Mouse (Mus musculus) heart, embryonic 11.5 days (tissue): ENCODE results near the gene Ptbp3. TPM values are rescaled to one million over a fixed set of nuclear protein-coding genes. Genes with fewer than 3 reads are reported as not detected.
A peak's percentile ranks its signal among the peaks of the same experiment; 100 is the strongest.
"Not testable (repeated sequence)": the region's sequence is repeated elsewhere in the genome, so short reads cannot be mapped to it uniquely, and the experiment has no call there.

Source experiments
- ATAC-seq: fragments of 200-750 bp; cut with Nextera tagmentation; replicated peaks from 2 replicates; pipeline ENCODE4 v1.8.0; 2017; ENCODE audit warnings: moderate library complexity; ENCODE audit not compliant: insufficient number of reproducible peaks, low FRiP score, low TSS enrichment
- H3K27ac ChIP-seq: fragments of 300-500 bp; sonication (generic); 2 replicates; pipeline ENCODE4 v1.5.1; 2014; ENCODE audit warnings: mild to moderate bottlenecking, low read depth, low read length
- H3K27me3 ChIP-seq: fragments of 300-500 bp; sonication (generic); 2 replicates; pipeline ENCODE4 v1.6.1; 2014; ENCODE audit warnings: mild to moderate bottlenecking, low read length, mixed read lengths; ENCODE audit not compliant: control insufficient read depth, insufficient read depth
- H3K36me3 ChIP-seq: fragments of 300-500 bp; sonication (generic); 2 replicates; pipeline ENCODE4 v1.6.1; 2014; ENCODE audit warnings: mild to moderate bottlenecking, low read length, moderate library complexity, mixed read lengths; ENCODE audit not compliant: control insufficient read depth, insufficient read depth
- H3K4me1 ChIP-seq: fragments of 300-500 bp; sonication (generic); 2 replicates; pipeline ENCODE4 v1.6.1; 2014; ENCODE audit warnings: low read length; ENCODE audit not compliant: control insufficient read depth, insufficient read depth
- H3K4me2 ChIP-seq: fragments of 300-500 bp; sonication (generic); 2 replicates; pipeline ENCODE4 v1.6.1; 2014; ENCODE audit warnings: mild to moderate bottlenecking, moderate library complexity
- H3K4me3 ChIP-seq: fragments of 300-500 bp; sonication (generic); 2 replicates; pipeline ENCODE4 v1.5.1; 2014; ENCODE audit warnings: low read depth, low read length
- H3K9ac ChIP-seq: fragments of 300-500 bp; sonication (generic); 2 replicates; pipeline ENCODE4 v1.6.1; 2014; ENCODE audit warnings: mild to moderate bottlenecking, low read depth, low read length, moderate library complexity
- H3K9me3 ChIP-seq: fragments of 300-500 bp; sonication (generic); replicated peaks from 2 replicates; pipeline ENCODE4 v1.6.1; 2016; ENCODE audit warnings: low read length; ENCODE audit not compliant: control insufficient read depth
- WGBS: fragments of 180-500 bp; shearing (Covaris S2); extraction: QIAGEN DNeasy Blood & Tissue Kit; methylation state at CpG from one replicate; pipeline ENCODE4 v1.1.7; 2014; ENCODE audit not compliant: insufficient replicate concordance; 5-methylcytosine and 5-hydroxymethylcytosine counted together
- polyA plus RNA-seq: library from polyadenylated mRNA; unstranded; fragments of >200 nt; fragmentation: Nextera tagmentation; extraction: Ambion mirVana; gene quantifications from 2 replicates; pipeline ENCODE4 v1.2.1, GENCODE M21; 2014

Gene Ptbp3
- polyA plus RNA-seq, 1 experiment from 2014 or later: 48.4 TPM

GRCm38 (mm10) chr4:59560141-59560540 is 11.0 kb upstream of the Ptbp3 start:
- 0 out of 2 replicates have a peak, but pooled peaks cover 2% of the 10 kb centered on the region for H3K4me1 ChIP-seq
- H3K9me3 ChIP-seq: no peaks in the 10 kb centered on the region
- no peak overlapping the region for H3K27ac ChIP-seq
- no peaks in the 10 kb centered on the region for H3K27me3 ChIP-seq
- no peak overlapping the region for H3K9ac ChIP-seq
- H3K4me2 ChIP-seq: no peak overlapping the region
- ATAC-seq: no peak
- no peak overlapping the region for H3K4me3 ChIP-seq
- 83% methylated on average over 6 of the region's 6 CpGs for WGBS
- H3K36me3 ChIP-seq: no peaks in the 10 kb centered on the region

- no peak overlapping the region for H3K4me2 ChIP-seq
- 63% methylated on average over 6 of the region's 6 CpGs for WGBS
- ATAC-seq: no peak
- H3K36me3 ChIP-seq: no peaks in the 10 kb centered on the region
- H3K27me3 ChIP-seq: no peaks in the 10 kb centered on the region
- 0 out of 2 replicates have a peak, but pooled peaks cover 2% of the 10 kb centered on the region for H3K4me1 ChIP-seq
- no peak overlapping the region for H3K9ac ChIP-seq
- H3K4me3 ChIP-seq: no peak overlapping the region
- no peaks in the 10 kb centered on the region for H3K9me3 ChIP-seq
- no peak overlapping the region for H3K27ac ChIP-seq
These were observed 9.0 kb upstream of the Ptbp3 start for GRCm38 (mm10) chr4:59558096-59558720.

GRCm38 (mm10) chr4:59557343-59557742 is 8.2 kb upstream of the Ptbp3 start:
- not testable (repeated sequence) for ATAC-seq, H3K27ac ChIP-seq, H3K9ac ChIP-seq, H3K4me3 ChIP-seq, H3K4me1 ChIP-seq, H3K27me3 ChIP-seq, H3K4me2 ChIP-seq, H3K36me3 ChIP-seq, H3K9me3 ChIP-seq
- 90% methylated on average over 4 of the region's 4 CpGs for WGBS

GRCm38 (mm10) chr4:59555177-59555576 is 6.0 kb upstream of the Ptbp3 start:
- ATAC-seq: no peak
- H3K4me1 ChIP-seq: no peaks in the 10 kb centered on the region
- H3K27me3 ChIP-seq: no peaks in the 10 kb centered on the region
- H3K36me3 ChIP-seq: no peaks in the 10 kb centered on the region
- no peak overlapping the region for H3K27ac ChIP-seq
- H3K9me3 ChIP-seq: no peaks in the 10 kb centered on the region
- H3K4me3 ChIP-seq: no peak overlapping the region
- H3K9ac ChIP-seq: no peak overlapping the region
- H3K4me2 ChIP-seq: no peak overlapping the region

GRCm38 (mm10) chr4:59553576-59553975 is 4.4 kb upstream of the Ptbp3 start:
- no peaks in the 10 kb centered on the region for H3K27me3 ChIP-seq
- WGBS: 63% methylated on average over 3 of the region's 3 CpGs
- no peak overlapping the region for H3K9ac ChIP-seq
- no peak overlapping the region for H3K4me3 ChIP-seq
- no peak overlapping the region for H3K27ac ChIP-seq
- H3K36me3 ChIP-seq: no peaks in the 10 kb centered on the region
- H3K4me2 ChIP-seq: no peak overlapping the region
- no peaks in the 10 kb centered on the region for H3K9me3 ChIP-seq
- no peak for ATAC-seq
- H3K4me1 ChIP-seq: no peaks in the 10 kb centered on the region

GRCm38 (mm10) chr4:59552835-59553234 is 3.7 kb upstream of the Ptbp3 start:
- WGBS: 88% methylated on average over 5 of the region's 5 CpGs
- Histone ChIP-seq H3K4me1 (no peaks in the 10 kb centered on the region), H3K27ac (no peak overlapping the region), H3K4me3 (no peak overlapping the region), H3K36me3 (no peaks in the 10 kb centered on the region), H3K27me3 (no peaks in the 10 kb centered on the region), H3K4me2 (no peak overlapping the region), H3K9ac (no peak overlapping the region), H3K9me3 (no peaks in the 10 kb centered on the region)
- no peak for ATAC-seq

GRCm38 (mm10) chr4:59551901-59552300 is 2.7 kb upstream of the Ptbp3 start:
- ATAC-seq: no peak
- no peak overlapping the region for H3K27ac ChIP-seq
- WGBS: 80% methylated on average over 1 of the region's 1 CpGs
- no peak overlapping the region for H3K9ac ChIP-seq
- no peaks in the 10 kb centered on the region for H3K36me3 ChIP-seq
- no peaks in the 10 kb centered on the region for H3K9me3 ChIP-seq
- 0 out of 2 replicates have a peak, but pooled peaks cover 6% of the 10 kb centered on the region for H3K4me1 ChIP-seq
- H3K27me3 ChIP-seq: no peaks in the 10 kb centered on the region
- H3K4me3 ChIP-seq: no peak overlapping the region
- H3K4me2 ChIP-seq: no peak overlapping the region

GRCm38 (mm10) chr4:59549977-59550560 is 905 bp upstream of the Ptbp3 start:
- no peaks in the 10 kb centered on the region for H3K36me3 ChIP-seq
- H3K9ac ChIP-seq: peak overlapping the region; percentile 93
- peak overlapping the region; percentile 95 for H3K4me3 ChIP-seq
- H3K27ac ChIP-seq: no peak overlapping the region
- no peak for ATAC-seq
- peak overlapping the region; percentile 86 for H3K4me2 ChIP-seq
- H3K9me3 ChIP-seq: no peaks in the 10 kb centered on the region
- H3K27me3 ChIP-seq: no peaks in the 10 kb centered on the region
- WGBS: 19% methylated on average over 11 of the region's 11 CpGs
- 0 out of 2 replicates have a peak, but pooled peaks cover 7% of the 10 kb centered on the region for H3K4me1 ChIP-seq
